Mouse (Mus musculus) lung, embryonic 14.5 days (tissue): ENCODE data around the gene Prr18. TPM values are rescaled to one million over a fixed set of nuclear protein-coding genes. Genes with fewer than 3 reads are reported as not detected.

Experiments
- ATAC-seq: fragments of 200-750 bp; cut with Nextera tagmentation; 2 replicates; pipeline ENCODE4 v1.8.0; 2017; ENCODE audit warnings: mild to moderate bottlenecking, moderate TSS enrichment, moderate library complexity; ENCODE audit not compliant: insufficient read depth
- DNase-seq: peaks from one replicate; pipeline ENCODE4 v3.0.0-alpha.2; 2015
- H3K27ac ChIP-seq: fragments of 300-500 bp; sonication (generic); 2 replicates; pipeline ENCODE4 v1.5.1; 2014; ENCODE audit warnings: low read depth, mild to moderate bottlenecking, moderate library complexity
- H3K27me3 ChIP-seq: fragments of 300-500 bp; sonication (generic); 2 replicates; pipeline ENCODE4 v1.6.1; 2014; ENCODE audit warnings: low read length, control low read depth; ENCODE audit not compliant: insufficient read depth
- H3K36me3 ChIP-seq: fragments of 300-500 bp; sonication (generic); 2 replicates; pipeline ENCODE4 v1.6.1; 2014; ENCODE audit warnings: control low read depth; ENCODE audit not compliant: insufficient read depth
- H3K4me1 ChIP-seq: fragments of 300-500 bp; sonication (generic); 2 replicates; pipeline ENCODE4 v1.6.1; 2014; ENCODE audit warnings: antibody characterized with exemption, control low read depth; ENCODE audit not compliant: insufficient read depth
- H3K4me2 ChIP-seq: fragments of 300-500 bp; sonication (generic); 2 replicates; pipeline ENCODE4 v1.6.1; 2014; ENCODE audit warnings: mild to moderate bottlenecking
- H3K4me3 ChIP-seq: fragments of 300-500 bp; sonication (generic); 2 replicates; pipeline ENCODE4 v1.5.1; 2014; ENCODE audit warnings: low read depth, low read length
- H3K9ac ChIP-seq: fragments of 300-500 bp; sonication (generic); 2 replicates; pipeline ENCODE4 v1.6.1; 2014
- H3K9me3 ChIP-seq: fragments of 300-500 bp; sonication (generic); 2 replicates; pipeline ENCODE4 v1.6.1; 2016; ENCODE audit warnings: low read depth, low read length, control low read depth
- CTCF ChIP-seq: IDR thresholded peaks from 2 replicates; pipeline ENCODE4 v1.5.1; 2016; ENCODE audit warnings: antibody characterized with exemption, low read depth
- WGBS: fragments of 180-500 bp; shearing (Covaris S2); extraction: QIAGEN DNeasy Blood & Tissue Kit; methylation state at CpG from one replicate; pipeline ENCODE4 v1.1.7; 2014; 5-methylcytosine and 5-hydroxymethylcytosine counted together
- polyA plus RNA-seq: library from polyadenylated mRNA; unstranded; fragments of >200 nt; fragmentation: Nextera tagmentation; extraction: Ambion mirVana; gene quantifications from 2 replicates; pipeline ENCODE4 v1.2.1, GENCODE M21; 2014

Prr18 gene
- polyA plus RNA-seq, 1 experiment from 2014 or later, result 2.1 TPM

DNA sequence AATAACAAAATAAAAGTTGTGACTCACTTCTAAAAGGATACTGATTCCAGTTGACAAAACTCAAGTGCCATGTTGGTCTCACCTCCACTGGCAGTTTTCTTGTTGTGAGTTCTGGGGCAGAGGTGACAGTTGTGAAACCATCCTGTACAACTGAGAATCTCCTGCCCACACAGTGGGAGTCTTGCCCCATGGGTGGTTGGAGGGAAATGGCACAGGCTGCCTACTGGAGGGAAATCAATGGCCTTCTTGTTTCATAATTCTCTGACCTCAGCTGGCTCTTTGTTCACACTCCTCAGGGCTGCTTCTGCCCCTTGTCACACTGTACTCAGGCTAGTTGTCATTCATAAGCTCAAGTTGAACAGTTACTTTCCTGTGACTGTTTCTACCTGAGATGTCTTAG lies 37.7 kb upstream of the Prr18 start:
- H3K36me3 ChIP-seq, result peaks cover 13% of the 10 kb centered on the region; the same call in 1 of the 2 replicates
- H3K4me3 ChIP-seq, result no peak overlapping the region
- H3K9me3 ChIP-seq, result no peaks in the 10 kb centered on the region
- no peaks in the 10 kb centered on the region for H3K4me1 ChIP-seq
- no peak overlapping the region for H3K9ac ChIP-seq
- no peak overlapping the region for H3K4me2 ChIP-seq
- TF ChIP-seq CTCF, result no peak
- H3K27me3 ChIP-seq, result no peaks in the 10 kb centered on the region
- ATAC-seq (no peak), DNase-seq (no peak)
- no peak overlapping the region for H3K27ac ChIP-seq

DNA sequence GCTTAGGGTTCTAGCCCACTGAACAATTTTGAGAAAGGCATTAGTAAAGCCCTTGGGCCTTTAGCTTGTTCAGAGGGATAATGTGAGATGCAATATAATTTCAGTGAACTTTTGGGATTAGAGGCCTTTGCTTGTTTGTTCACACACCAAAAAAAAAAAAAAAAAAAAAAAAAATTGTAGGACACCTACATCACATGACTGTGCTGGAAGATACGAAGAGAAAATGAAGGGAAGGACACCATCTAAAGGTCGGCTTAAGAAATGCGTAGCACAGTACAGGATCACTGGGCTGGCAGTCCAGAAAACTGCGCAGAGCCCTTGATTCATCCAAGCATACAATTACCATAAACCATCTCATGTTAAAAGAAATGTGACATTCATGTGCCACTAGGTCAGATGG lies 35.7 kb upstream of the Prr18 start:
- 80% methylated on average over 4 of the region's 4 CpGs for WGBS
- Histone ChIP-seq H3K27ac (no peak overlapping the region), H3K36me3 (peaks cover 9% of the 10 kb centered on the region; the same call in 1 of the 2 replicates), H3K4me3 (no peak overlapping the region), H3K4me1 (no peaks in the 10 kb centered on the region), H3K9me3 (no peaks in the 10 kb centered on the region), H3K9ac (no peak overlapping the region), H3K27me3 (no peaks in the 10 kb centered on the region), H3K4me2 (no peak overlapping the region)
- DNase-seq (no peak), ATAC-seq (no peak)
- no peak for TF ChIP-seq CTCF

GRCm38 (mm10) chr17:8302772-8303438 lies 34.4 kb upstream of the Prr18 start:
- no peak for TF ChIP-seq CTCF
- H3K27ac ChIP-seq, result no peak overlapping the region
- no peak overlapping the region for H3K4me2 ChIP-seq
- H3K36me3 ChIP-seq, result peaks cover 3% of the 10 kb centered on the region; the same call in 1 of the 2 replicates
- no peaks in the 10 kb centered on the region for H3K4me1 ChIP-seq
- H3K9me3 ChIP-seq, result no peaks in the 10 kb centered on the region
- no peak overlapping the region for H3K9ac ChIP-seq
- ATAC-seq, result no peak
- no peak overlapping the region for H3K4me3 ChIP-seq
- no peaks in the 10 kb centered on the region for H3K27me3 ChIP-seq
- 67% methylated on average over 7 of the region's 7 CpGs for WGBS
- no peak for DNase-seq

DNA sequence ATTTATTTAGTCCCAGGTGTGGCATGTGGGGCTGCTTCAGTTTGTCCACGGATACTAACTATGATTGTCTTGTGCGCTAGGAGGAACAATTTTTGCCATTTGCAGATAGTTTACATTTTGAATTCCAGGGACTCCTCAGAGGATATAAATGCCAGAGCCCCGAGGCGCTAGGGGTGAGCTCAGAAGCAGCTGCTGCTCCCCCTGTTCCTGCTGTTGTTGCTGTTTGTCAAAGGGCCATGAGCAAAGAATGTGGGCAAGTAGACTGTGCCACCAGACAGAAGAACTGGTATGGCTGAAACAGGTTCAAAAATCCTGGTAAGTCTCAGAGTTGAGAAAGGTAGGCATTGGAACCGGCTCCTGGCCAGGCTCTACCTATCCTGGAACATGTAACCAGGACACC lies 33.6 kb upstream of the Prr18 start:
- DNase-seq (no peak), ATAC-seq (no peak)
- no peak overlapping the region for H3K9ac ChIP-seq
- H3K27me3 ChIP-seq, result no peaks in the 10 kb centered on the region
- WGBS, result 32% methylated on average over 5 of the region's 5 CpGs
- no peak for TF ChIP-seq CTCF
- H3K4me1 ChIP-seq, result no peaks in the 10 kb centered on the region
- no peak overlapping the region for H3K27ac ChIP-seq
- H3K4me2 ChIP-seq, result no peak overlapping the region
- 0 out of 2 replicates have a peak, but pooled peaks cover under 1% of the 10 kb centered on the region for H3K36me3 ChIP-seq
- no peak overlapping the region for H3K4me3 ChIP-seq
- no peaks in the 10 kb centered on the region for H3K9me3 ChIP-seq

- Histone ChIP-seq H3K27me3 (no peaks in the 10 kb centered on the region), H3K27ac (no peak overlapping the region; the same call in 1 of the 2 replicates), H3K36me3 (no peaks in the 10 kb centered on the region), H3K9me3 (no peaks in the 10 kb centered on the region), H3K4me3 (no peak overlapping the region), H3K4me1 (no peaks in the 10 kb centered on the region), H3K4me2 (no peak overlapping the region), H3K9ac (no peak overlapping the region)
- 20% methylated on average over 3 of the region's 3 CpGs for WGBS
- ATAC-seq, result no peak
- TF ChIP-seq CTCF, result peak; percentile 33
- no peak for DNase-seq
Measured at GRCm38 (mm10) chr17:8305801-8306200, 31.5 kb upstream of the Prr18 start.

DNA sequence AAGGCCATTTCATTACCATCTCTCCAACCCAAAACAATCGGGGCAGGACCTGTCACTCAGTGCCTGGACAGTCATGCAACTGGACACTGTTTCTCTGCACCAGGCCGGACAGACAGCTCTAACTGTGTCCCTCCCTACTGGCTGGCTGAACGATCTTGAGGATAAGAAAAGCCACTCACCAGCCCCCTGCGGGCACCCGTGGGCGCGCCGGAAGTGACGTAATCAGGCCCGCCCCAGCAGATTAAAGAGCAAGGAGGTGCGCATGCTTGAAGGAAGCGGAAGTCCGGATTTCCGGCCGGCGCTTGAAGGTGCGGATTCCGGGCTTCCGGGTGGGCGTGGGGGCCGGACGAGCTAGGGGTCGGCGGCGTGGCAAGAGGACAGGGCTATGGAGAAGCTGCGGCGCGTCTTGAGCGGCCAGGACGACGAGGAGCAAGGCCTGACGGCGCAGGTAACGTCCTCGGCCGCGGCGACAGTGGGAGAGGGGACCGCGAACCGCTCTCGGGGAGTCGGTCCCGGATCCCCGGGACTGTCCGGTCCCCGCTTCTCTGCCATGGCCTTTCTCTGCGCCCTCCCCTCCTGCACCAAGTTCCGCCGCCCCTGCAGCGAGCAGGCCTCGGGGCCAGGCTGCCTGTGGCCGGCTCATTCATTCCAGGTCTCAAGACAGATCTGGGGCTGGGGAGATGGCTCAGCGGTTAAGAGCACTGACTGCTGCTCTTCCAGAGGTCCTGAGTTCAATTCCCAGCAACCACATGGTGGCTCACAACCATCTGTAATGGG lies 26.2 kb upstream of the Prr18 start, which contains the start of gene Sft2d1:
Sft2d1 (plus strand) TSS at position 265 of the 777 bp plus-strand sequence.
- TF ChIP-seq CTCF, result no peak
- Histone ChIP-seq H3K27ac (peak within 1 kb of the TSS; percentile 30; the same call in 1 of the 2 replicates), H3K4me3 (peak within 1 kb of the TSS; percentile 80), H3K9me3 (no peaks in the 10 kb centered on the region), H3K36me3 (no peaks in the 10 kb centered on the region), H3K9ac (peak within 1 kb of the TSS; percentile 71), H3K4me1 (no peaks in the 10 kb centered on the region), H3K27me3 (no peaks in the 10 kb centered on the region), H3K4me2 (peak within 1 kb of the TSS; percentile 72)
- DNase-seq, result peak; percentile 98
- ATAC-seq, result peak; percentile 97
- WGBS, result under 1% methylated on average over 50 of the region's 54 CpGs

- DNase-seq, result peak; percentile 8
- no peak for TF ChIP-seq CTCF
- Histone ChIP-seq H3K4me2 (peak overlapping the region; percentile 72), H3K27ac (no peak overlapping the region), H3K27me3 (no peaks in the 10 kb centered on the region), H3K9me3 (no peaks in the 10 kb centered on the region), H3K4me1 (no peaks in the 10 kb centered on the region), H3K4me3 (peak overlapping the region; percentile 80), H3K9ac (peak overlapping the region; percentile 71), H3K36me3 (no peaks in the 10 kb centered on the region)
- no peak for ATAC-seq
- 35% methylated on average over 3 of the region's 3 CpGs for WGBS
Measured at GRCm38 (mm10) chr17:8311751-8312150, 25.5 kb upstream of the Prr18 start.
